Mouse (Mus musculus) MEL (cell line): ENCODE measurements around the gene Tmc8.

Experiments used
- BHLHE40 ChIP-seq: IDR thresholded peaks from 2 replicates; pipeline ENCODE4 v1.6.1; 2012; ENCODE audit warnings: low read depth, mild to moderate bottlenecking, inconsistent platforms, low read length, improper control_type of control experiment, borderline replicate concordance
- CTCF ChIP-seq, 3 experiments: IDR thresholded peaks in 2 of 3; conservative IDR thresholded peaks in 1 of 3; 2 replicates each; pipeline ENCODE4 v1.5.1; 2011 to 2012; ENCODE audit warnings: low read length in 3 of 3, low read depth in 2 of 3, mild to moderate bottlenecking in 2 of 3, improper control_type of control experiment in 1 of 3, inconsistent platforms in 1 of 3, mixed read lengths in 1 of 3, moderate library complexity in 1 of 3; ENCODE audit not compliant: control insufficient read depth in 1 of 3, insufficient read depth in 1 of 3, poor library complexity in 1 of 3, severe bottlenecking in 1 of 3
- ELF1 ChIP-seq: IDR thresholded peaks from 2 replicates; pipeline ENCODE4 v1.6.1; 2014; ENCODE audit warnings: low read depth, mild to moderate bottlenecking, inconsistent platforms, low read length, improper control_type of control experiment, moderate library complexity
- EP300 ChIP-seq, 2 experiments: IDR thresholded peaks; 2 replicates each; pipeline ENCODE4 v1.6.1; 2011; ENCODE audit warnings: improper control_type of control experiment in 2 of 2, low read length in 2 of 2, low read depth in 1 of 2, mild to moderate bottlenecking in 1 of 2
- MXI1 ChIP-seq: IDR thresholded peaks from 2 replicates; pipeline ENCODE4 v1.6.1; 2011; ENCODE audit warnings: mild to moderate bottlenecking, low read depth, low read length, improper control_type of control experiment
- NELFE ChIP-seq: IDR thresholded peaks from 2 replicates; pipeline ENCODE4 v1.6.1; 2011; ENCODE audit warnings: low read depth, low read length, improper control_type of control experiment
- POLR2A ChIP-seq, 2 experiments: IDR thresholded peaks; 2 replicates each; pipeline ENCODE4 v1.6.1; 2011 to 2012; ENCODE audit warnings: low read length in 2 of 2, mild to moderate bottlenecking in 2 of 2, control low read depth in 1 of 2, improper control_type of control experiment in 1 of 2, low read depth in 1 of 2, moderate library complexity in 1 of 2; ENCODE audit not compliant: control insufficient read depth in 1 of 2, insufficient read depth in 1 of 2, poor library complexity in 1 of 2

- TF ChIP-seq CTCF (IDR thresholded peaks at IDR 0.05 in 2 of 3, conservative IDR thresholded peaks at IDR 0.05 in 1 of 3; ENCODE audit: control insufficient read depth in 1 of 3, insufficient read depth in 1 of 3, low read depth in 2 of 3, low read length in 3 of 3, poor library complexity in 1 of 3, severe bottlenecking in 1 of 3) (no peak), EP300 (IDR thresholded peaks at IDR 0.05; ENCODE audit: low read depth in 1 of 2, low read length in 2 of 2) (no peak), NELFE (no peak), BHLHE40 (no peak), MXI1 (no peak), POLR2A (IDR thresholded peaks at IDR 0.05; ENCODE audit: control insufficient read depth in 1 of 2, insufficient read depth in 1 of 2, low read depth in 1 of 2, low read length in 2 of 2, poor library complexity in 1 of 2) (peak in 1 of 2 experiments; percentile 25; a peak in 1 of 4 replicates), ELF1 (no peak)
Observed at GRCm38 (mm10) chr11:117822728-117823241, 40.9 kb downstream of the Tmc8 start.
